Mouse (Mus musculus): Measurements from ENCODE around the gene Socs1. TPM values are rescaled to one million over a fixed set of nuclear protein-coding genes. Genes with fewer than 3 reads are reported as not detected.

The Socs1 gene
- polyA plus RNA-seq, 1 experiment: 10.7 TPM

GRCm38 (mm10) chr16:10788271-10788670, 2.9 kb upstream of the Socs1 start, which contains the start of gene Tnp2:
Gene Tnp2 (minus strand): TSS chr16:10788660.
- no peak for DNase-seq (ENCODE audit: low read depth, low spot score)
- WGBS: 71% methylated on average over 16 of the region's 16 CpGs

DNA sequence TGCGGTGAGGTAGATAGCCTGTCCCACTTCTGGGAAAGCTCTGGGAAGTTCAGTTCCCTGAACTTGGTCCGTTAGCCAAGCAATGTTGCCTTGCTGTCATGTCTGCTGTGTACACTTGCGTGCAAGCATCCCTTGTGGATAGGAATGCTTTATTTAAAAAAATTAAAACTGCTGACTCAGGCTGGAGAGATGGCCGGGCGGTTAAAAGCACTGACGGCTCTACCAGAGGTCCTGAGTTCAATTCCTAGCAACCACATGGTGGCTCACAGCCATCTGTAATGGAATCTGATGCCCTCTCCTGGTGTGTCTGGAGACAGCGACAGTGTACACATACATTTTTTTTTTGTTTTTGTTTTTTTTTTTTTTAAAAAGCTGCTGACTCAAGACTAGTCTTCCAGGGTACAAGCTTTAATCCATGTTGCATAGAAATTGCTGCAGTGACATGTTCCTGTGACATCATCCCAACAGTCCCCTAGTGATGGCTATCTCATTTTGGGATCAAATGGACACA, 2.3 kb upstream of the Socs1 start:
- DNase-seq (ENCODE audit: low read depth, low spot score): no peak
- 83% methylated on average over 7 of the region's 7 CpGs for WGBS

GRCm38 (mm10) chr16:10786782-10787547, 1.6 kb upstream of the Socs1 start:
- DNase-seq (ENCODE audit: low read depth, low spot score): no peak
- 64% methylated on average over 4 of the region's 4 CpGs for WGBS

DNA sequence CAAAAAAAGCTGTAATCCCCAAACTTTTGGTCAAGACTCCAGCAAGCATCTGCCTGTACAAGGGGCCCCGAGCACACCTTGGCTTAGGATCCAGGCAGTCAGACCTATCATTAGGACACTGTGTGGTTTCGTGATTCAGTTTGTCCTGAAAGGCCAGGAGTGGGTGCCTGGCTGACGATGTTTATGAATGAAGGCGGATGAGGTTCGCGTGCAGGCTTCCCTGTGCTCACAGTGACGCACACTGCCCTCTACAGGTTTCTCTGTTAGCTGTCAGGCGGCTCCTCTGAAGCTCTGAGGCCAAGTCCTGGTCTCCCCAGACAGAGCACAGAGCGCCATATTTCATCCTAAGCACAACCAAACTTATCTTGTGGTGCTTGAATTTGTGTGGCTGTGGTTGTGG, 952 bp upstream of the Socs1 start:
- DNase-seq (ENCODE audit: low read depth, low spot score): peak; percentile 85
- 2% methylated on average over 9 of the region's 9 CpGs for WGBS

- under 1% methylated on average over 55 of the region's 55 CpGs for WGBS
Observed at GRCm38 (mm10) chr16:10784793-10785370, 454 bp downstream of the Socs1 start.

GRCm38 (mm10) chr16:10783883-10784792, 1.2 kb downstream of the Socs1 start:
- 3% methylated on average over 81 of the region's 81 CpGs for WGBS
- DNase-seq (ENCODE audit: low read depth, low spot score): no peak

More at GRCm38 (mm10) chr16:10784793-10785370, 454 bp downstream of the Socs1 start:
- DNase-seq (ENCODE audit: low read depth, low spot score): no peak

DNA sequence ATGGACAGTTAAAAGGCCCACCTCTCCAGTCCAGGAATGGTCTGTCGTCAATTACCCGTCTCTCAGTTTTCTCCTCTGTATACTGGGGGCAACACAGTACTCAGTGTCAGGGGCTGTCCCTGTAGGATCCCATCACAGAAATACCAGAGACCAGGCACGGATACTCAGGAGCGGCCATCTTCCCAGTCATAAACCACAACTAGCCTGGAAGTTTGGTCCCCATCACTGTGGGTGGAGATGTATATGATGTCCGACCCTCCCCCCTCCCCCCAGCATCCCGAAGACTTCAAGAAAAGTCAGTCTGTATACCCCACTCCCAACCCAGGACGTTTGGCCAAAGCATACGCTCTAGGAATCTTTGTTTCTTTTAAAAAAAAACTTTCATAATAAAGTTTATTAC, 1.9 kb downstream of the Socs1 start:
- WGBS: 64% methylated on average over 8 of the region's 8 CpGs
- no peak for DNase-seq (ENCODE audit: low read depth, low spot score)

DNA sequence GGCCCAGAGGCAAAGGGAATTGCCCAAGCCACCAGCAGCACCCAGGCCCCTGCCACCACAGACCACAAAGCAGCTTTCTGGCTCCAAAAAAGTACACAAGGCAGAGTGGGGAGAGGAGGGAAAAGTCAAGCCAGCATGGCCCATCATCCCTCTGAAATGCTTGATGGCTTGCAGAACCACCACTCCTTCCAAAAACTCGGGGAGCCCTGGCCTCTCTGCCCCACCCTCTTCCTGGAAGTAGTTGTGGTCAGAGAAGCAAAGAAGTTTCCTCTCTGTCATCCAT, 2.2 kb downstream of the Socs1 start:
- DNase-seq (ENCODE audit: low read depth, low spot score): no peak
- WGBS: 22% methylated on average over 1 of the region's 1 CpGs

GRCm38 (mm10) chr16:10782377-10783151, 2.8 kb downstream of the Socs1 start:
- WGBS: 74% methylated on average over 6 of the region's 6 CpGs
- no peak for DNase-seq (ENCODE audit: low read depth, low spot score)

DNA sequence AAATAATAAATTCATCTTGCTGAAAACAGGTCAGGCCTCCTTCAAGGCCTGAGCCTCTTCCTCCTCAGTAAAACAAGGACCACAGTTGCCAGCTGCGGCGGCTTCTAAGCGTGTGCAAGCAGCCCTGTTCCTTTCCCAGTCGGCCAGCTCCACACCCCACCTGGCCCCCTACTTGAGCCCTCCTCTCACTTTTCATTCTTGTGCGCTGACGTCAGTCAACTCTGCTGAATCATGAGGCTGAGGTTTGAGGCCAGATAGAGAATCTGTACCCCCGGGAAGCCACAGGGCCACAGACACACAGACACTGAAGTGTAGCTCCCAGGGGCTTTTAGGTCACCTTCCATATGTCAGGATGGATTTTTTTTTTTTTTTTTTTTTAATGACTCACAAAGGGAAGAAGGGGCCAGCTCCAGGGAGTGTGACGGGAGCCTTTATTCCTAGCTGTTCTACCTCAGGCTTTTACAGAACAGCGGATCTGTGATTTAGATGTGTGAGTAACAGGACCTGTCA, 3.4 kb downstream of the Socs1 start:
- WGBS: 90% methylated on average over 9 of the region's 9 CpGs
- no peak for DNase-seq (ENCODE audit: low read depth, low spot score)

- WGBS: 80% methylated on average over 5 of the region's 5 CpGs
- no peak for DNase-seq (ENCODE audit: low read depth, low spot score)
Observed at GRCm38 (mm10) chr16:10780631-10781120, 4.7 kb downstream of the Socs1 start.

DNA sequence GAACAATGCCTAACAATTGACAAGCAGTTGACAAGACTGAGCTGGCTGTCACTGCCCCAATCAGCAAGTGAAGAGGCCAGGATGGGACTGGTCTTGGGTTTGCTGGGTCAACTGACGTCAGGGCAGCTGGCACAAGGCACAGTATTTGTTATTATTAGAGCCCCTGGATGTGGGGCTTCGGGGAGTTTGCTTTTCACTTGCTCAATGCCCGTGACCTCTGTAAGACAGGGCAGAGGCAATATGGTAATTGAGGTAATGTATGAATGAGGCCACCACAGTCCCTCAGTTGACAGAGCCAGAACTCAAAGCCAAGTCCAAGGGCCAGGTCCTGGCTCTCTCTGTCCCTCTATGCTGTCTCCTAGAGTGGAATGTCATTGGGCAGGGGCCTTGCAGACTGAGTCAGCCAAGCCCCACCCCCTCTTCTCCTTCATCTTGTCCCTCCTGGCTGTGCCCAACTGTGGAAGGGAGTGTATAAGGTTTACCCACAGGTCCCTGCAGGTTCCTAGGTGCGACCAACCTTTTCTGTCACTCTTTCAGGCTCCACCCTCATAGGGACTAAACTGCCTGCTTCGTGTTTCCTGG, 7.7 kb downstream of the Socs1 start:
- no peak for DNase-seq (ENCODE audit: low read depth, low spot score)
- WGBS: 79% methylated on average over 5 of the region's 5 CpGs

DNA sequence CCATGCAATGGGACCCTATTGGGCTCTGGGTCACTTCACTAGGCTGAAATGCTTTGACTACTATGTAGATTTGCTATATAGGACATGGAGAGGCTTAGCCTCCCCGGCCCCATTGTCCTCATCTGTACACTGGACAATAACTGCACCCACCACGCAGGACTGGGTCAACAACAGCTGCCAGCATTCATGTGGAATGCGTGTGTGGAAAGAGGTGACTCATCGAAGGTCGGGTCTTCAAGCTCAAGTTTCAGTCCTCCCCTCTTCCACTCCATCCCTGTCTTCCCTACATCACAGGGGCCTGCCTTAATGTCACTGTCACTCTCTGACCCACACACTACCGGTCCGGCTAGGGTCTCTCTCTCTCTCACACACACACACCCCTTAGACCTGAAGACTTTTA, 9.0 kb downstream of the Socs1 start:
- 50% methylated on average over 7 of the region's 7 CpGs for WGBS
- DNase-seq (ENCODE audit: low read depth, low spot score): no peak

GRCm38 (mm10) chr16:10774726-10775125, 10.6 kb downstream of the Socs1 start:
- 51% methylated on average over 4 of the region's 4 CpGs for WGBS
- no peak for DNase-seq (ENCODE audit: low read depth, low spot score)

DNA sequence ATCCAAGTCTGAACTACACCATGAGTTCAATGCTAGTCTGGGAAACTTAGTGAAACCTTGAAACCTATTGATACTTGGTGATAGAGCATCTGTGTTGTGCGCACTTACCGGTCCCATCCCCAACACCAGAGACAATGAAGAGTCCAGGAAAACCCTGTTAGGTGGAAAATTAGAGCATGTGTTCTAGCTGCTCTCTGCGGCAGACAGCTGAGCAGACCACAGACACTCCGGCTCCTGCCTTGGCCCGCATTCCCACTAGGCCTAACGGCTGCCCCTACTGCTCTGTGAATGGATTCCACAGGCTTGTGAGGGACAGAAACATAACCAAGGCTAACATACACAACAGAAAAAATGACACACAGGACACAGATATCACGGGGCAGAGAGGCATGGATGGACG, 11.8 kb downstream of the Socs1 start:
- DNase-seq (ENCODE audit: low read depth, low spot score): no peak
- 91% methylated on average over 8 of the region's 8 CpGs for WGBS

DNA sequence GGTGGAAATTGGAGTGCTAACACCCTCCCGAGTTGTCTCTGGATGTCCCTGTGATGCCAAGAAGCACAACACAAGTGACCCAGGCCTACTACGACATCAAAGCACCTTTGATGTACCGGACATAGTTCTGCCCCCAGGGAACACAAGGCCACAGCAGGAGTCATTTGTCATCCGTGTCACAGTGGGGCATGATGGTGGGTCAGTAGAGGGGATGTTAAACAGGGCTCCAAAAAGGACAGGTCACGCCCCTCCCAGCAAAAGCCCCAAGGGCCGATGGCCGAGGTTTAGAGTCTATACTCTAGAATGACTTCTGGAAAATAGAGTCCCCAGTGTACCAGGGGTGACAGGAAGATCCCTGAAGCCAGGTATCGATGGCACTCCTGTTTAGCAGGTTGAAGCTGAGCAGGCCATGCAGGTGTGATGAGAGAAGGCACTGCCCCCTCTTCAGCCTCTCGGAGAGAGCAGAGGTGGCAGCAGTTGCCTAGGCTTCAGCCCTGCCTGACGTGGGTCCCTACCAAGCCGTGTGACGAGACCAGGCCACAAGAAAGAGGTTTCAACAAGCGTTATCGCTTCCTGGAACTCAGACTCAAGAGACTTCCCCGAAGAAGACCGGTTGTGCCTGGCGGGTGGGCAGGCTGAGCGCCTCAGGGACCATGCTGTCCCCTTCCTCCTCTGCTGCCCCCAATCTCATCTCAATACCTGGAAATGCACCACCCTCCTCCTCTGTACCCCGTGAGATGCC, 13.4 kb downstream of the Socs1 start:
- no peak for DNase-seq (ENCODE audit: low read depth, low spot score)
- 89% methylated on average over 19 of the region's 19 CpGs for WGBS

DNA sequence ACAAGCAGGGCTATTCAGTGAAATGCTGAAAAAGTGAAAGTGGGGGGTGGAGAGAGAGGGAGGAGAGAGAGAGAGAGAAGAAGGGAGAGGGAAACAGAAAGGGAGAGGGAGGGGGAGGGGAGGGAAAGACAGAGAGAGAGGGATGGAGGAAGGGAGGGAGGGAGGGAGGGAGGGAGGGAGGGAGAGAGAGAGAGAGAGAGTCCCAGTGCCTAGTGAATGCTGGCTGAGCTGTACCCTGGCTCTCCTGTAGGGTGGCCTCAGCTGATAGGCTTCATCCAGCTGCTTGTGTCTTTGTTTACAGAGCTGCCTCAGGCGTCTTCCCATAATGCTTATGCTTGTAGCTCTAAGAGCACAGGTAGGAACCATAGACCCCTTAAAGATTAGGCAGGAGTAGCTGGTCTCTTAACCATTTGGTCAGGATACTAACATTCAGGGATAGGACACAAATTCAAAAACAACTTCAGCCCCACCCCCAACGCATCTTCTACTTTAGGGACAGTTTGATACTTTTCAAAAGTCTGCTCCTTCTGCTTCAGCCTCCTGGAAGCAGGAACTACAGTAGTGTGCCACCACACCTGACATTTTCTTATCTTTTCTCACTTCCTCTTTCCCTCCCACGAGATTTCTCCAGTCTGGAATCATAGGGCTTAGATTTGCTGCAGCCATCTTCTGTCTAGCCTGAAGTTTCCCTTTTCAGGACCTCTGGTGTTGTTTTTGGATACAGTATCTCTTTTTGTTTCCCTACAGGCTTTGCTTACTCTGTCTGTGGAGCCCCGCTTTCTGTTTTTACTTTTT, 14.6 kb downstream of the Socs1 start:
- WGBS: 37% methylated on average over 4 of the region's 4 CpGs
- DNase-seq (ENCODE audit: low read depth, low spot score): no peak

All from large intestine, adult 2 months (tissue).